Mouse (Mus musculus) cerebellum, adult 11-12 months (tissue): ENCODE data around the gene Prss33.
A peak's percentile ranks its signal among the peaks of the same experiment; 100 is the strongest.

Source experiments
- DNase-seq: peaks from one replicate; pipeline ENCODE4 v3.0.0; 2022

The Prss33 gene

DNA sequence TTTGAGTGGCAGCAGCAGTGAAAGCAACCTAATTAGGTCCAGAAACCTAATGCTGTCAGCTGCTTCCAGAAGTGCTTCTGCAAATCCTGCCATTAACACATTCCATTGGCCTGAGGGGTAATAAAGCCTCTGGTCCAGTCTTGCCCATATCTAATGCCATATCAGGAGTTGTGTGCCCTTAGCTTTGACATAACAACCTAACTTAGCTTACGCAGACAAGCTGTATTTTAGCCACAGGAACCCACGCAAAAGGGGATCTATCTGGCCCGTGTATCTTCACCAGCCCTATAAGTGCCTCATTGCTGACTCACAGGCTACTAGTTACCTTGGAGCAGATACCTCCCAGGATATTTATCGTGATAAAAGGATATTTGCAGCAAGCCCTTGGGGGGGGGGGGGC is 10.3 kb downstream of the Prss33 start:
- DNase-seq: no peak

DNA sequence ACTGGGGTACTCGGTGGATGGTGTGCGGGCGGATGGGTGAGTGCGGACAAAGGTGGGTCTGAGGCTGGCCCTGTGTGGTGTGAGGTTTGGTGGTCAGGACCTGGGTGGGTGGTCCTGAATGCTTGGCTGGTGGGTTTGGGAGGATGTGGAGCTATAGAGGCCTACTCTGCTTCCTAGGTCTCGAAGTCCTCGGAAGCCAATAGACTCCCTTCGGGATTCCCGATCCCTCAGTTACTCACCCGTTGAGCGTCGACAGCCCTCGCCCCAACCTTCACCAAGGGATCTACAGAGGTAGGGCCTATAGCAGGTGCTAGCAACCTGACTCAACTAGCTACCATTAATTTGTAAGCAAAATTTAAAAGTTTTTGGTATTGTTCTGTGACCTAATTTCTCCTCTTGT is 12.2 kb downstream of the Prss33 start:
- no peak for DNase-seq

DNA sequence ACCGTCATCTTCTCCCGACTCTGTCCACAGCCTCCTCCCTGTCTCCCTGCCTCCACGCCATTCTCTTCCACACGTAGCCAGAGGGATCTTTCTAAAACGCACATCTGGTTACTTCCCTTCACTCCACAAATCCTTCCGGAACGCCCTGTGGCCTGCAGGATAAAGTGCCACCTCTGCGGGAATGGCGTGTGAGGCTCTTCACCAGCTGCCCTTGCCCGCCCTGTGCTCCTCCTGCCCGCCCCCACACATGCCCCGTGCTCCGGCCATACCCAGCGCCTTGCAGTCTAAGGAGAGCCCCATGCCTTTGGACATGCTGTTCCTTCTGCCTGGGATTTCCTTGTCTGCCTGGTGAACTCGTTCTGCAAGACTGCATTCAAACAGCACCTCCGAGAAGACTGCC is 12.8 kb downstream of the Prss33 start:
- no peak for DNase-seq

DNA sequence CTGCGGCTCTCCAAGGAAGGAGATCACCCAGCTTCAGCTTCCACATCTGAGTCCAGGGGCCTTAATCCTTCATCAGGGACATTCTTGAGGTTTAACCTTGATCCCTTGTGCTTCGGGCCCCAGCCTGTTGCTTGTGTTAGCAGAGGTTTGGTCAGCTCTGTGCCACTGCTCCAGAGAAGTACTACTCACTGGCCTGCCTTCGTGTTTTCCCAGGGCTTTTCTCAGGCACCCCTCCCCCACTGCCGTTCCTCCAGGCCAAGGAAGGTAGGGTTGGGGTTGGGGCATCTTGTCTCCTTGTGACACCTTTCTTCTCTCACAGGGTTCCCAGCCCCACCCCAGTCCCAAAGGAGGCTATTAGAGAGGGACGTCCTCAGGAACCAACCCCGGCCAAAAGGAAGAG is 13.8 kb downstream of the Prss33 start:
- DNase-seq: no peak

DNA sequence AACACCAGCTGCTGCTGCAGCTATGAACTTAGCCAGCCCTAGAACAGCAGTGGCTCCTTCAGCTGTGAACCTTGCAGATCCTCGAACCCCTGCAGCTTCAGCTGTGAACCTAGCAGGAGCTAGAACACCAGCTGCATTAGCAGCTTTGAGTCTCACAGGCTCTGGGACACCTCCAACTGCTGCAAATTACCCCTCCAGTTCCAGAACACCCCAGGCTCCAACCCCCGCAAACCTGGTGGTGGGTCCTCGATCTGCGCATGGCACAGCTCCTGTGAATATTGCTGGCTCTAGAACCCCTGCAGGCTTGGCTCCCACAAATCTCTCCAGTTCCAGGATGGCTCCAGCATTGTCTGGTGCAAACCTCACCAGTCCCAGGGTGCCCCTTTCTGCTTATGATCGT is 15.1 kb downstream of the Prss33 start:
- no peak for DNase-seq

DNA sequence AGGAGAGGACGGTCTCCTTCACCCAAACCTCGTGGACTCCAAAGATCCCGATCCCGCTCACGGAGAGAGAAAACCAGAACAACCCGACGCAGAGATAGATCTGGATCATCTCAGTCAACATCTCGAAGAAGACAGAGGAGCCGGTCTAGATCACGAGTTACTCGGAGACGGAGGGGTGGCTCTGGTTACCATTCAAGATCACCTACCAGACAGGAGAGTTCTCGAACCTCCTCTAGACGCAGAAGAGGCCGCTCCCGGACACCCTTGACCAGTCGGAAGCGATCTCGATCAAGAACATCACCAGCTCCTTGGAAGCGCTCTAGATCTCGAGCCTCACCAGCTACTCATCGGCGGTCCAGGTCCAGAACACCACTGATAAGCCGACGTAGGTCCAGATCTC is 16.6 kb downstream of the Prss33 start:
- no peak for DNase-seq

DNA sequence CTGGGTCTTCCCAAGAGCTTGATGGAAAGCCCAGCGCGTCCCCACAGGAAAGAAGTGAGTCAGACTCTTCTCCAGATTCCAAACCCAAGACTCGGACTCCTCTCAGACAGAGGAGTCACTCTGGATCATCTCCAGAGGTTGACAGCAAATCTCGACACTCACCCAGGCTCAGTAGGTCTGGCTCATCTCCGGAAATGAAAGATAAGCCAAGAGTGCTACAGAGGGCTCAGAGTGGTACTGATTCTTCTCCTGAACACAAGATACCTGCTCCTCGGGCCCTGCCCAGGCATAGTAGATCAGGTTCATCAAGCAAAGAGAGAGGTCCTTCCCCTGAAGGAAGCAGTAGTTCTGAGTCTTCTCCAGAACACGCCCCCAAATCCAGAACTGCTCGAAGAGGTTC is 17.3 kb downstream of the Prss33 start:
- no peak for DNase-seq

DNA sequence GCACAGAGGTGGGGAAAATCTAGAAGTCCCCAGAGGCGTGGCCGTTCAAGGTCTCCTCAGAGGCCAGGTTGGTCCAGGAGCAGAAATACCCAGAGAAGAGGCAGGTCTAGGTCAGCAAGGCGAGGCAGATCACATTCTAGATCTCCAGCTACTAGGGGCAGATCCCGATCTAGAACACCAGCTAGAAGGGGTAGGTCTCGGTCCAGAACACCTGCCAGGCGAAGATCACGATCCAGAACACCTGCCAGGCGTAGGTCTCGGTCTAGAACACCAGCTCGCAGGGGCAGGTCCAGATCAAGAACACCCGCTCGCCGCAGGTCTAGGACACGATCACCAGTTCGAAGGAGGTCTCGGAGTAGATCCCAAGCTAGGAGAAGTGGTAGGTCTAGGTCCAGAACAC is 20.2 kb downstream of the Prss33 start:
- DNase-seq: no peak

DNA sequence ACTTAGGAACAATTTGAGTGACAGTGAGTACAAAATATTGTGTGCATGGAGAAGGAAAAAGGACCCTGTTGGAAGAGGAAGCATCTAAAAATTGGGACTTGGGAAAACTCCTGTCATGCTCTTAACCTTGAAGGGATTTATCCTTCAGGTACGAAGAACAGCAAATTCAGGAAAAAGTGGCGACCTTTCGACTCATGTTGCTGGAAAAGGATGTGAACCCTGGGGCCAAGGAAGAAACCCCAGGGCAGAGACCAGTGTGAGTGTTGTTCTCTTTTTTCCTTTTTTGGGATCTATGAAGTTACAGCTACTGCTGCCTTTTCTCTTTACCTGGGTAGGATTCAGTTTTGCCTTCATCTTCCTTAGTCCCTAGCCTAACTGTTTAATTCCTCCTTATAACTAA is 27.9 kb downstream of the Prss33 start:
- DNase-seq: no peak

DNA sequence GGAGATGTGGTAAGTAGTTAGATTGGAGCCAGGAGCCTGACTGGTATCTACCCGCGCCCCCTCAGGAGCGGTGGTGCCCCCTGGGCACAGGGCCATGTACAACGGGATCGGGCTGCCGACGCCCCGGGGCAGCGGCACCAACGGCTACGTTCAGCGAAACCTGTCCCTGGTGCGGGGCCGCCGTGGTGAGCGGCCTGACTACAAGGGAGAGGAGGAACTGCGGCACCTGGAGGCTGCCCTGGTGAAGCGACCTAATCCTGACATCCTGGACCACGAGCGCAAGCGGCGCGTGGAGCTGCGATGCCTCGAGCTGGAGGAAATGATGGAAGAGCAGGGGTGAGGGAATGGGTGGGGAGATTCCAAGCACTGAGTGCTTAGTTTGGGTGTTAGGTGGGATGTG is 29.0 kb downstream of the Prss33 start:
- DNase-seq: peak; percentile 69

DNA sequence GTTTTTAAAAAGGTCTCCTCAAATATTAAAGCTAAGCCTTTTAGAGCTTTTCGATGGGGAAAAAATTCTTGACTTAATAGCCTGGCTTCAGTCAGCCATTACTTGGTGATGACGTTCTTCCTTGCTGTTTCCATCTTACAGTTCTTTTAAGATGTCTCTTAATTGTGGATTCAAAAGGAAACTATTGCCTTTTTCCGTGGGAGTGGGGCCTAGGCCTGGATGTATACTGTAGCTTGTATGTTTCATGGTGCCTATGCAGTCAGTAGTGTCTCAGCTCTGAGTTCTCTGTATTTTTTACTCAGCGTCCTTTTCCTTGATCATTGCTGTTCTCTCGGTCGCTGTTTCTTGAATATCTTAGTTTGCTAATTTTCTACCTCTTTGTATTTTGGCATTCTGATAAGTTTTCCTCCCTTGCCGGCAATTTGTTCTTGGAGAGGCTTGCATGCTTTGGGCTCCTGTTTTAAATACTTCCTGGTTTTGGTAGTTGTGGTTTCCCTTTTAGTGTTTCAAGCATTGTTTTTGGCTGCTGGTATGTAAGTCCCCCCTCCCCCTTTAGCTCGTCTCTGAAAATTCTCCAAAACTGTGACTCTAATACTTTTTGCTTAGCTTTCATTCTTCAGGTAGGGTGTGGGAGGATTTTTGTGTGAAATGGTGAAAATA is 31.3 kb downstream of the Prss33 start:
- DNase-seq: peak; percentile 4

DNA sequence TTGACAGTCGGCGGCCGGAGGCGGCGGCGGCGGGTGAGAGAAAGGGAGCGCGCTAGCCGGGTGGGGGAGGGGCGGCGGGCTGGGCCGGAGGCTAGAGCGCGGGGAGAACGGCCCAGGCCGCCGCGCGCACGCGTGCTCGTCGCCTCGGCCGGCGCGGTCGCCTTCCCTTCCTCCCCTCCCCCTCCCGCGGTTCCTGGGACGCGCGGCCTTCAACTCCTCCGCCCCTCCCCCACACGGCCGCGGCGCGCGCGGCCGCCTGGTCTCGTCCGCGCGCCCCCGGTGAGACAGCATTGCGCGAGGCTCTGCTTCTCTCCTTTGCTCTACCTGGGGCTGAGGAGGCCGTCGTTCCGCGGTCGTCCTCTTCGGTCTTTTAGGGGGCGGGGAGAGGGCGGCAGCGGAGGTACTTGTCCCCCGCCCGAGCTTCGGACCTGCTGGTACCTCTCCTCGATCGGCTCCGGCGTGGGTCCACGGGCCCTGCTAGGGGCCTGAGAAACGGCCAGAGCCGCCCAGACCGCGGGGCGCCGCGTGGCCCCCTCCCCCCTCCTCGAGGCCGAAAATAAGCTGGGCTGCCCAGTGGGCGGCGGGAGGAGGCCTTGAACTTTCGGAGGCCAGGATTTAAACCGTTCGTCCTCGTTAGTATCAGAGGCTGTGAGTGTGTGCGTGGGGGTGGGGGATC is 32.4 kb downstream of the Prss33 start:
- peak; percentile 85 for DNase-seq

DNA sequence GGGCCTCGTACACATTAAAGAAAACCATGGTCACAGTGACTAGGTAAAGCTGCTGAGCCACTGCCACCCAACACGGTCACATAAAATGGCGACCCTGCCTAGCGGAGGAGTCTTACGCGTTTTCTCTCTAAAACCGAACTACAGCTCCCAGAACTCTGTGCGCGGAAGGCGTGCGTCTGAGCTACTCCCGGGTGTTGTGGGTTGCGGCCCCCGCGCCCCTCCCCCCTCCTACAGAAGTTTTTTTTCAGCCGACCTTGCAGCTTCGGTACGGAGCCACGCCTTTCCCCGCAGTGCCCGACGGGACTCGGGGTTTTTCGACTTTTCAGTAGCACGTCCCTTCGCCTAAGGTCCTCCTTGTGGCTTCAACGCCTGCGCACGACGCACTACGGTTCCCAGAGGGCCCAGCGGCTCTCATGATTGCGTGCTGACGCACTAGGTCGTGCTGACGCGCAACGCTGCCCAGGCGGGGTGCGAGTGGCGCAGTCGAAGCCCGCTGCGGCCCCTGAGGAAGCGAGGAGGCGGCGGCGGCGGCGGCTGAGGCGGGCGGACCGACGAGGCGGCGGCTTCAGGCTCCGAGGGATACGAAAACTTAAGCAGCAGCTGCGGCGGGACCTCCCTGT is 33.0 kb downstream of the Prss33 start:
- DNase-seq: peak; percentile 99

DNA sequence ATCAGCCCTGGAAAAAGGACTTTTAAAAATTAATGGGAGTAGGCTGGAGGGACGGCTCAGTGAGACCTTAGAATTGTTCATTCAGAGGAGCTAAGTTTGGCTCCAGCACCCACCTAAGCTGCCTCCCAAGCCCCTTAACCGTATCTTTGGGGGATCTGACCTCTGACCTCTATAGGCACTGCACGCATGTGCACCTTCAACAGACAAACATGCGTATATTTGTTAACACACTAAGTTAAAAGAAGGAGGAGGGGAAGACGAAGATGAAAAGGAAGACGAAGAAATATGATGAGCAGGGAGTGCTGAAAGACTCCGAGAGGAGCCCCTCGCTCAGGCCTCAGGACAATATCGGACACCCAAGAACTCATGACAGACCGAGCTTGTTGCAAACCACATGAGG is 34.2 kb downstream of the Prss33 start:
- DNase-seq: peak; percentile 66

DNA sequence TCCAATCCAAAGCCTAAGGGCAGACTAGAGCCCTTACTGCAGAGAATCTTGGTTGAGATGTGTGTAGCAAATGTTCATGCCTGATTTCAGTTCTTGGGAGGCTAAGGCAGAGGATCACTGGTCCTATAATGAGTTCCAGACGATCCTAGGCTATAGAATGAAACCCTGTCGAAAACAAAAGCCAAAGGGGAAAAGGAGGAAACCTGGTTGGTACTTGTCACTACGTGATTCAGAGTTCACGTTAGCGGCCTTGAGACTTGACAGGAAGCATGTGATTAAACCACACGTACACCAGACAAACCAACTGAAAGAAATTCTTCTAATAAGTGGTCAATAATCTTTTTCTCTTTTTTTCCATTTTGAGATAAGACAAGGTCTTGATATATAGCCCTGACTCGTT is 38.5 kb downstream of the Prss33 start:
- no peak for DNase-seq

DNA sequence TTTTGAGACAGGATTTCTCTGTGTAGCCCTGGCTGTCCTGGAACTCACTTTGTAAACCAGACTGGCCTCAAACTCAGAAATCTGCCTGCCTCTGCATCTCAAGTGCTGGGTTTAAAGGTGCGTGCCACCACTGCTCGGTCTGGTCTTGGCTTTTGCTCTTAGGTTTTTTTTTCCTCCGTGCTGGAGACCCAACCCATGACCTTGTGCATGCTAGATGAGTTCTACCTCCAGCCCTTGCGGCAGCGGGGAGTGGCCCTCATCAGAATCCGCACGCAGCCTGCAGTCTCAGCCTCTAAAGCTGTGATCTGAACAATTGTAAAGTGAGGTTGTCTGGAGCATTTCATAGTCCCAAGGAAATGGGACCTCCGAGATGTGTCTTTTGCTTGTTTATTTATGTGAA is 40.5 kb downstream of the Prss33 start:
- no peak for DNase-seq

DNA sequence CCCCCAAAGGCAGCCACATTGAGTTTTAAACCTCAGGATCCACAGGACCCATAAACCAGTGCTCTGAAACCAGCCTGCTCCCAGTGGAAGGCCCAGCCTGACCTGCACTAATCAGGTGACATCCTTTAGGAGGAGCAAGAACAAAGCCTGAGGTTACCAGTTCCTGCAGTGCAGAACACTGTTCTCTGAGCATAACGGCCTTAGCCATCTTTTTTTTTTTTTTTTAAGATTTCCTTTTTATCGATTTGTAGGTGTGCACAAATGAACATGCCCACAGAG is 44.8 kb downstream of the Prss33 start:
- no peak for DNase-seq

DNA sequence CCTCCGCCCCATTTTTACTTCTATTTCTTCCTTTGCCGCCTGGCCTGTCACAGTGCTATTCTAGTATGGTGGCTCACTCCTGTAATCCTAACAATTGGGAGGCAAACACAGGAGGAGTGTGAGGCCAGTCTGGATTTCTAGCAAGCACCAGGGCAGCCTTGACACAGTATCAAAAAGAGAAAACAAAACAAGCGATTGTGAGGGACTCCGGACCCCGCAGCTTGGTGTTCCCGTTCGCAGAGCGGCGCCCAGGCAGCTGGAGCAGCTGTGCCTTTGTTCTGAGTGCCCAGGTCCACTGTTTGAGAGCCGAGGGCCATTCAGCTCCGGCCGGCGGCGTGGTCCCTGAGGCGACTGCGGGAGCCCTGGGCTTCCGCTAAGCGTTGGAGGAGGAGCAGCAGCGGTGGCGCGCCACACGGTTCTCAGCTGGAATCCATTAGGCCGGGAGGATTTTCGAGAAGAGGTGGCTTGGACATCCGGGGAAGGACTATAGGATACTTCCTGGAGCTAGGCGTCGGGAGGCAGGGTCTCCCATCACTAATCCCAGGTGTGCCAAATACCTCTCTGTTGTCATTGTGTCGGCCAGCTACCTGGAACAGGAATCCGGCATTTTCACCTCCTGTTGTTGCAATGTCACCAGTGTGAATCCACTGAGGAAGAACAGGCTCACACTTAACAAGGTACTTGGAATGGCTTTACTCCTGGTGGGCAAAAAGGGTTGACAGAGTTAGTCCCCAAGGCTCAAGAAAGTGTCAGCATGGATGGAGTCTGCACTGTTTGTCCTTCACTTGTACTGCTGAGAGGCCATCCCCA is 45.4 kb downstream of the Prss33 start, which contains the start of gene Srrm2:
Gene Srrm2, plus strand, starts transcription at position 264 of the 810 bp plus-strand sequence.
- DNase-seq: peak; percentile 67

DNA sequence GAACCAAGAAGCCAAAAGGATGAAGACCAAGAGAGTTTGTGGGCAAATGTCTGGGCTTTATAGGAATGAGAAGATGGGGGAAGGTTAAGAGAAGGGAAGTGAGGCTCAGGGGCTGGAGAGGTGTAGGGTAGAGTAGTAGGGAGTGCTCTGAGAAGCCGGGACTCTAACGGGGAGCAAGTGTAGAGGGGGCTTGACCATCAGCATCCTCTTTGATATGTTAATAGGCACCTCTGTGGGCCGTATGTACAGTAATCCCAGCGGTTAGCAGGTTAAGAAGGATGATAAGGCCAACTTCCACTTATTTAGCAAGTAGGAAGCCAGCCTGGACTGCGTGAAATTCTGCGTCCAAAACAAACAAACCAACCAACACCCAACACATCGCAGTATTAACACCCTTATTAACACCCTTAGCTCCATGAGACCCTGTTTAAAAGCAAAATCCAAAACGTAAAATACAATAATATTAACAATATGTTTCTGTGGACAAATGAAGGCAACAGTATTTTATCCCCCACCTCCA is 46.0 kb downstream of the Prss33 start:
- no peak for DNase-seq

DNA sequence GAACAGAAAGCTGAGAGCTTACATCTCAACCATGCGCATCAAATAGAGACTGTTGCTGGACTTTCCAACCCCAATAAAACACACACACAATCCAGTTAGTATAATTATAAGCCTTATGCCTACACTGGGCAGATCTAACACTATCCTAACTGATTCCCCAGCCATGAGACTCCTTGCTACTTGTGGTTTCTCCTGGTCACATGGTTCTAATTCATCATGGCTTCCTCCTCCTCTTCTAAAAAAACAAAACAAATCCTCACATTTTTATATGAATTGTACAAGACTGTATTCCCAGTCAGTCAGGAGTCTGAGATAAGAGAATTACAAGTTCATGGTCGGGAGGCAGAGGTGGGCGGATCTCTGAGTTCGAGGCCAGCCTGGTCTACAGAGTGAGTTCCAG is 46.9 kb downstream of the Prss33 start:
- no peak for DNase-seq

DNA sequence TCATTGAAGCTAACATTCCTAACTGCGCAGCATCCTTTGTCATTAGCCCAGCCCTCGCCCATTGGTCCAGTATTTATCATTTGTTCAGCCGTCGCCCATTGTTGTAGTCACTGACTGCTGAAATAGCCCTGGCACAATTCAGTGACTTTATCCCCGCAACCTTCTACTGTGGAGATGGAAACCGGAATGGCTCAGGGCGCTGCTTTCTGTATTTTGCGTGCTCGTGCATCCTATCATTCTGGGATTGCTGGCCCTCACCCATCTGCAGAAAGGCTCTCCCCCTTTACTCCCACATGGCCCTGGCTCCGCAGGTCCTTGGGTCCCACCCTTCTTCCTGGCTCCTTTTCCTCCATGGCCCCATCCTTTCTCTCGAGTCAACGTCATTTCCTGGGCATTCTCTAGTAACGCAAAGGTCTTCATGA is 49.3 kb downstream of the Prss33 start:
- peak; percentile 80 for DNase-seq

DNA sequence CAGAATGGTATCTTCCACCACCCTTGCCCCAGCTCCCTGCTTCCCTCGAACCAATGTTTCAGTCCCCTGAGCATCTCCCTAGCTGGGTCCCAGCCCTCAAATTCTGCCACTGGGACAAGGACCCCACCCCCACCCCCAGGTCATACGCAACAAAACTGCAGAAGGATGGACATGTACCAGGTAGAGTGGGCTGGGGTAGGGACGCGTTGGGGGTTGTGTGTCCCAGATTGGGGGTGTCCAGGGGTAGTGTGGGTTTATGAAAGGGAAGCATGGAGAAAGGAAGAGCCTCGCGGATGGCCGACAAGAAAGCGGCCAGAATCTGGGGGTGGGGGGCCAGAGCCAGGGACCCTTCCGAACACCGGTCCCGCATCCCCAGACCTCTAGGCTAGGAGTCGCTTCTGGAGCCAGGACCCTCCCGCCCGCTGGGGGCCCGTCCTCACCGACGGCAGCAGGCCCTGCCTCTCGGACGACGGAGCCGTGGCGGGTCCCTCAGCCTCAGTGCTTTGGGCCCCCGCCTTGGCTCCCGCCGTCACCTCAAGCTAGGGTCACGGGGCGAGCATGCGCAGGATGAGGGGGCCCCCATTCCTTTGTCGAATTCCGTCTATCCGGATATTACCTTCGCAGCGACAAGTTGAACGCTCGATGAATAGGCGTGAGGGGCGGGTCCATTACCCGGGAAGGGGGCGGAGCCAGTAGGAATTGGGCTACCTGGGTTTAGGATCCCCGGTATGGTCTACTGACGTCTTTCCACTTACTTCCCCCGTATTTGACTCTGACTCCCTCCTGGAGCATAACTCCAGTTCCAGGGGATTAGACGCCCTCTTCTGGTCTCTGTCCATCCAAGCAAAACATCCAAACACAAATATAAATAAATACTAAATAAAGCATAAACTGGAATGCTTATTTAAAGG is 50.0 kb downstream of the Prss33 start, which contains the start of gene Flywch2:
Gene Flywch2, minus strand, starts transcription at position 521 of the 911 bp plus-strand sequence.
- peak; percentile 98 for DNase-seq
